Mouse (Mus musculus): ENCODE measurements around the gene Gm10220. TPM values are rescaled to one million over a fixed set of nuclear protein-coding genes. Genes with fewer than 3 reads are reported as not detected.

Gm10220 gene
- polyA plus RNA-seq, 1 experiment from 2014 or later: 0.07 TPM

Other genes starting within 250 kb of the Gm10220 start
- 0.08 and 0.17 TPM in 2 replicates for gene Gm21663, start 179.0 kb downstream of the Gm10220 start, polyA plus RNA-seq (2015; fragmentation: Nextera tagmentation; extraction: Ambion mirVana)
- gene Gm21671, start 167.0 kb downstream of the Gm10220 start, polyA plus RNA-seq (2015; fragmentation: Nextera tagmentation; extraction: Ambion mirVana): 0.29 TPM in 1 of 2 replicates, not detected in the other
- 0.07 and 0.29 TPM in 2 replicates for gene Gm21680, start 148.8 kb downstream of the Gm10220 start, polyA plus RNA-seq (2015; fragmentation: Nextera tagmentation; extraction: Ambion mirVana)
- 0.17 and 0.20 TPM in 2 replicates for gene Gm21698, start 132.8 kb downstream of the Gm10220 start, polyA plus RNA-seq (2015; fragmentation: Nextera tagmentation; extraction: Ambion mirVana)
- gene Gm1979, start 116.6 kb downstream of the Gm10220 start, polyA plus RNA-seq (2015; fragmentation: Nextera tagmentation; extraction: Ambion mirVana): 0.15 and 0.21 TPM in 2 replicates
- 0.18 TPM in 1 of 2 replicates, not detected in the other for gene Gm5862, start 98.5 kb downstream of the Gm10220 start, polyA plus RNA-seq (2015; fragmentation: Nextera tagmentation; extraction: Ambion mirVana)
- 0.14 and 0.23 TPM in 2 replicates for gene Speer4a, start 81.9 kb downstream of the Gm10220 start, polyA plus RNA-seq (2015; fragmentation: Nextera tagmentation; extraction: Ambion mirVana)
- 0.22 TPM in 1 of 2 replicates, not detected in the other for gene Gm7347, start 62.8 kb downstream of the Gm10220 start, polyA plus RNA-seq (2015; fragmentation: Nextera tagmentation; extraction: Ambion mirVana)
- not detected in 2 replicates for gene Gm10471, start 32.1 kb downstream of the Gm10220 start, polyA plus RNA-seq (2015; fragmentation: Nextera tagmentation; extraction: Ambion mirVana)
- gene 5031410I06Rik, start 16.1 kb downstream of the Gm10220 start, polyA plus RNA-seq (2015; fragmentation: Nextera tagmentation; extraction: Ambion mirVana): 0.32 TPM in 1 of 2 replicates, not detected in the other
- gene Gm7361, start 136.3 kb upstream of the Gm10220 start, polyA plus RNA-seq (2015; fragmentation: Nextera tagmentation; extraction: Ambion mirVana): not detected in 2 replicates